Mouse (Mus musculus) CH12.LX (cell line): ENCODE results near the gene Rptn. TPM values are rescaled to one million over a fixed set of nuclear protein-coding genes. Genes with fewer than 3 reads are reported as not detected.

ENCODE experiments used
- DNase-seq: peaks from one replicate; pipeline ENCODE4 v3.0.0-alpha.2; 2013; ENCODE audit errors: extremely low read depth
- H3K27ac ChIP-seq: 2 replicates; pipeline ENCODE4 v1.5.1; 2012; ENCODE audit warnings: low read depth, mild to moderate bottlenecking, control low read depth, moderate library complexity; ENCODE audit not compliant: insufficient read depth
- H3K27me3 ChIP-seq: replicated peaks from 2 replicates; pipeline ENCODE3; 2012; ENCODE audit warnings: inconsistent platforms
- H3K36me3 ChIP-seq, 2 experiments: replicated peaks in 1 of 2; 2 replicates each; pipeline versions ENCODE3 to v1.6.1; 2012; ENCODE audit warnings: inconsistent platforms in 1 of 2, low read length in 1 of 2, mild to moderate bottlenecking in 1 of 2, mixed read lengths in 1 of 2, moderate library complexity in 1 of 2; ENCODE audit not compliant: control insufficient read depth in 1 of 2, insufficient read depth in 1 of 2
- H3K4me1 ChIP-seq, 2 experiments: 2 replicates each; pipeline ENCODE4 v1.6.1; 2012; ENCODE audit warnings: inconsistent platforms in 1 of 2, moderate library complexity in 1 of 2; ENCODE audit not compliant: insufficient read depth in 2 of 2, control insufficient read depth in 1 of 2
- H3K4me2 ChIP-seq: 2 replicates; pipeline ENCODE4 v1.6.1; 2012; ENCODE audit warnings: low read depth, mild to moderate bottlenecking, control low read depth; ENCODE audit not compliant: poor library complexity, insufficient read depth, severe bottlenecking
- H3K4me3 ChIP-seq, 3 experiments: fragments of 150-350 bp in 1 of 3; sonication (generic) in 1 of 3; replicated peaks in 1 of 3; 2 replicates each; pipeline versions ENCODE3 to v1.5.1; 2011 to 2012; ENCODE audit warnings: low read depth in 2 of 3, low read length in 2 of 3, mild to moderate bottlenecking in 2 of 3, moderate library complexity in 2 of 3, control low read depth in 1 of 3, improper control_type of control experiment in 1 of 3, inconsistent platforms in 1 of 3, mixed read lengths in 1 of 3; ENCODE audit not compliant: poor library complexity in 1 of 3
- H3K79me2 ChIP-seq: replicated peaks from 2 replicates; pipeline ENCODE4 v1.6.1; 2012; ENCODE audit warnings: mild to moderate bottlenecking, moderate library complexity; ENCODE audit not compliant: control insufficient read depth, poor library complexity, insufficient read depth, severe bottlenecking; ENCODE audit errors: extremely low read depth
- H3K9ac ChIP-seq: 2 replicates; pipeline ENCODE4 v1.6.1; 2012; ENCODE audit warnings: low read depth, mild to moderate bottlenecking, control low read depth, moderate library complexity; ENCODE audit not compliant: insufficient read depth
- H3K9me3 ChIP-seq: replicated peaks from 2 replicates; pipeline ENCODE3; 2012; ENCODE audit warnings: low read length, inconsistent platforms, mixed read lengths
- CHD1 ChIP-seq: IDR thresholded peaks from 2 replicates; pipeline ENCODE4 v1.6.1; 2012; ENCODE audit warnings: low read depth, low read length, improper control_type of control experiment, inconsistent platforms
- EP300 ChIP-seq: IDR thresholded peaks from 2 replicates; pipeline ENCODE4 v1.6.1; 2011; ENCODE audit warnings: low read length, improper control_type of control experiment
- JUND ChIP-seq: conservative IDR thresholded peaks from 2 replicates; pipeline ENCODE4 v1.6.1; 2011; ENCODE audit warnings: low read depth, low read length, improper control_type of control experiment
- MEF2A ChIP-seq: IDR thresholded peaks from 2 replicates; pipeline ENCODE4 v1.6.1; 2014; ENCODE audit warnings: low read depth, mild to moderate bottlenecking, inconsistent platforms, low read length, improper control_type of control experiment, borderline replicate concordance
- MXI1 ChIP-seq: IDR thresholded peaks from 2 replicates; pipeline ENCODE4 v1.6.1; 2011; ENCODE audit warnings: mild to moderate bottlenecking, low read depth, low read length, improper control_type of control experiment
- NELFE ChIP-seq: IDR thresholded peaks from 2 replicates; pipeline ENCODE4 v1.6.1; 2011; ENCODE audit warnings: low read depth, low read length, improper control_type of control experiment
- PAX5 ChIP-seq: IDR thresholded peaks from 2 replicates; pipeline ENCODE4 v1.6.1; 2012; ENCODE audit warnings: low read length, inconsistent platforms, mixed read lengths
- POLR2AphosphoS2 ChIP-seq: IDR thresholded peaks from 2 replicates; pipeline ENCODE4 v1.6.1; 2011; ENCODE audit warnings: low read depth, low read length, improper control_type of control experiment
- RCOR1 ChIP-seq: conservative IDR thresholded peaks from 2 replicates; pipeline ENCODE4 v1.6.1; 2012; ENCODE audit warnings: low read depth, mild to moderate bottlenecking, inconsistent platforms, low read length, improper control_type of control experiment
- SIN3A ChIP-seq: IDR thresholded peaks from 2 replicates; pipeline ENCODE4 v1.6.1; 2012; ENCODE audit warnings: low read length, improper control_type of control experiment, inconsistent platforms
- SMC3 ChIP-seq: IDR thresholded peaks from 2 replicates; pipeline ENCODE4 v1.6.1; 2011; ENCODE audit warnings: low read depth, low read length, improper control_type of control experiment
- TCF12 ChIP-seq: IDR thresholded peaks from 2 replicates; pipeline ENCODE4 v1.6.1; 2014; ENCODE audit warnings: low read depth, mild to moderate bottlenecking, inconsistent platforms, low read length, improper control_type of control experiment
- USF2 ChIP-seq: conservative IDR thresholded peaks from 2 replicates; pipeline ENCODE4 v1.6.1; 2011; ENCODE audit warnings: low read depth, low read length, improper control_type of control experiment
- ZKSCAN1 ChIP-seq: IDR thresholded peaks from 2 replicates; pipeline ENCODE4 v1.6.1; 2012; ENCODE audit warnings: low read depth, inconsistent platforms, low read length, improper control_type of control experiment, borderline replicate concordance
- ZMIZ1 ChIP-seq: IDR thresholded peaks from 2 replicates; pipeline ENCODE4 v1.6.1; 2012; ENCODE audit warnings: low read depth, mild to moderate bottlenecking, inconsistent platforms, low read length, improper control_type of control experiment
- ZNF384 ChIP-seq: IDR thresholded peaks from 2 replicates; pipeline ENCODE4 v1.6.1; 2012; ENCODE audit warnings: low read depth, low read length, improper control_type of control experiment, inconsistent platforms
- dilution Hi-C: fragments of 300-500 bp; cut with MboI; formaldehyde crosslinking; loops from 2 replicates; pipeline ENCODE4 v1.14.3; 2020; ENCODE audit warnings: low sequenced_read_pairs; ENCODE audit not compliant: extremely low pct_unique_long_range_greater_than_20kb, extremely low pct_ligation_motif_present
- in situ Hi-C: fragments of 300-500 bp; cut with MboI; formaldehyde crosslinking; loops from 3 replicates; pipeline ENCODE4 v1.14.3; 2019; ENCODE audit warnings: low sequenced_read_pairs, low pct_ligation_motif_present, low pct_unique_long_range_greater_than_20kb, mixed read lengths
- polyA plus RNA-seq: library from polyadenylated mRNA; unstranded; fragments of >175 nt; gene quantifications from 2 replicates; pipeline ENCODE4 v1.2.1, GENCODE M21; 2012; ENCODE audit warnings: low read depth; ENCODE audit not compliant: insufficient read length
- total RNA-seq, 2 experiments: library from RNA; depleted of rRNA; stranded (reverse); fragments of 300-350 nt in 1 of 2; fragments of >200 nt in 1 of 2; gene quantifications; 2 replicates each; pipeline ENCODE4 v1.2.3; 2012 to 2014

Rptn gene
- total RNA-seq (2012; rRNA removed) (not detected in 2 replicates), total RNA-seq (2014; rRNA removed) (not detected in 2 replicates), polyA plus RNA-seq (not detected in 2 replicates)

GRCm38 (mm10) chr3:93393366-93393765 lies at the start of gene Rptn:
Rptn (plus strand) TSS chr3:93393699.
- Histone ChIP-seq H3K4me3 (no peak within 1 kb of the TSS), H3K36me3 (no peaks in the 10 kb centered on the region), H3K27ac (no peak within 1 kb of the TSS), H3K4me2 (peak within 1 kb of the TSS; percentile 5; the same call in 1 of the 2 replicates), H3K9ac (no peak within 1 kb of the TSS), H3K27me3 (no peaks in the 10 kb centered on the region), H3K79me2 (no peaks in the 10 kb centered on the region), H3K4me1 (no peaks in the 10 kb centered on the region), H3K9me3 (no peaks in the 10 kb centered on the region)
- in situ Hi-C loops: no loop called here
- TF ChIP-seq SIN3A: no peak
- TF ChIP-seq MXI1: no peak
- TF ChIP-seq RCOR1: no peak
- no peak for TF ChIP-seq CHD1
- no peak for TF ChIP-seq SMC3
- TF ChIP-seq JUND: no peak
- TF ChIP-seq EP300: no peak
- no peak for TF ChIP-seq ZNF384
- DNase-seq: no peak
- dilution Hi-C loops: no loop called here

- DNase-seq: no peak
- Histone ChIP-seq H3K79me2 (no peaks in the 10 kb centered on the region), H3K27me3 (no peaks in the 10 kb centered on the region), H3K4me3 (no peak overlapping the region), H3K4me2 (no peak overlapping the region), H3K36me3 (no peaks in the 10 kb centered on the region), H3K9ac (no peak overlapping the region), H3K27ac (no peak overlapping the region), H3K4me1 (no peaks in the 10 kb centered on the region), H3K9me3 (no peaks in the 10 kb centered on the region)
- TF ChIP-seq NELFE (no peak), PAX5 (no peak), SIN3A (no peak), USF2 (no peak), POLR2AphosphoS2 (no peak), ZNF384 (no peak), ZMIZ1 (no peak), TCF12 (no peak), MEF2A (no peak), EP300 (no peak), ZKSCAN1 (no peak), MXI1 (no peak), RCOR1 (no peak), CHD1 (no peak)
- in situ Hi-C loops: no loop called here
- dilution Hi-C loops: no loop called here
Measured at GRCm38 (mm10) chr3:93346896-93347295, 46.6 kb upstream of the Rptn start.
